Mouse (Mus musculus): ENCODE data around the gene Trnp1. TPM values are rescaled to one million over a fixed set of nuclear protein-coding genes. Genes with fewer than 3 reads are reported as not detected.

Gene Trnp1
- polyA plus RNA-seq, 1 experiment from 2014 or later = 0.06 TPM

DNA sequence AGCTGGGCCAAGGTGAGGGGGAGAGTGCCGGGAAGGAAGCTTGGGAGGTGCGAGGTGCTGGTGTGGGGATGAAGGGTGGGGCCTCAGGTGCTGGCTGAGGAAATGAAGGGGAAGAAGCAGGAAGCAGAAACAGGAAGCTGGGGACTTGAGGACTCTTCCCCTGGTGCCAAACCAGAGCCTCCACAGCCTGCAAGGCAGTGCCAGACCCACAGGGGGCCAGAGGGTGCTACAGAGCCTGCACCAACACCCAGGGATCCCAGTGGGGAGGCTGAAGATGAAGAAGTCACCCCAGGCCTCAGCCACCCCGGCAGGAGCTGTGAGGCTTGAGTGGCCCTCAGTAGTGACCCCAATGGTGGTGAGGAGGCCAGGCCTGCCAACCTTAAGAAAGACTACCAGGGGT is 40.3 kb downstream of the Trnp1 start:
- no peak overlapping the region for H3K4me3 ChIP-seq (replicated peaks)
- no peaks in the 10 kb centered on the region for H3K9me3 ChIP-seq (replicated peaks)
- H3K9ac ChIP-seq = no peak overlapping the region
- H3K4me1 ChIP-seq (replicated peaks) = no peaks in the 10 kb centered on the region
- no peak overlapping the region for H3K4me2 ChIP-seq
- 26% methylated on average over 3 of the region's 3 CpGs for WGBS (ENCODE audit: insufficient replicate concordance)
- H3K36me3 ChIP-seq (replicated peaks) = no peaks in the 10 kb centered on the region
- H3K27ac ChIP-seq (replicated peaks) = no peak overlapping the region
- H3K27me3 ChIP-seq = 0 out of 2 replicates have a peak, but pooled peaks cover 5% of the 10 kb centered on the region
- ATAC-seq (ENCODE audit: insufficient read depth) = no peak

DNA sequence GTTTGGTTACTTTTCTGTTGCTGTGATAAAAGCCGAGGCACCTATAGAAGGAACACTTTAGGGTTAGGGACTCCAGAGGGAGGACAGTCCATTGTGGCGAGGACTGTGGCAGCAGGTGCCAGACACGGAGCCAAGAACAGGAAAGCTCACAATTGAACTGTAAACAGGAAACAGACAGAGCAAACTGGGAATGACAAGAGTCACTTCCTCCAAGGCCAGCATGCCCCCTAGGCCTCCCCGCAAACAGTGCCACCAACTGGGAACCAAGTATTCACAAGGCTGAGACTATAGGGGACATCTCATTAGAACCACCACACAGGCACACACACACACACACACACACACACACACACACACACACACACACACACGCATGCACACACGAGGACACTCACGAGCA is 45.9 kb downstream of the Trnp1 start:
- Histone ChIP-seq H3K27me3 (peaks cover 17% of the 10 kb centered on the region), H3K4me3 (replicated peaks) (no peak overlapping the region), H3K9me3 (replicated peaks) (no peaks in the 10 kb centered on the region), H3K9ac (no peak overlapping the region), H3K36me3 (replicated peaks) (no peaks in the 10 kb centered on the region), H3K4me1 (replicated peaks) (0 out of 2 replicates have a peak, but pooled peaks cover 3% of the 10 kb centered on the region), H3K27ac (replicated peaks) (no peak overlapping the region), H3K4me2 (no peak overlapping the region)
- no peak for ATAC-seq (ENCODE audit: insufficient read depth)
- 51% methylated on average over 7 of the region's 7 CpGs for WGBS (ENCODE audit: insufficient replicate concordance)

DNA sequence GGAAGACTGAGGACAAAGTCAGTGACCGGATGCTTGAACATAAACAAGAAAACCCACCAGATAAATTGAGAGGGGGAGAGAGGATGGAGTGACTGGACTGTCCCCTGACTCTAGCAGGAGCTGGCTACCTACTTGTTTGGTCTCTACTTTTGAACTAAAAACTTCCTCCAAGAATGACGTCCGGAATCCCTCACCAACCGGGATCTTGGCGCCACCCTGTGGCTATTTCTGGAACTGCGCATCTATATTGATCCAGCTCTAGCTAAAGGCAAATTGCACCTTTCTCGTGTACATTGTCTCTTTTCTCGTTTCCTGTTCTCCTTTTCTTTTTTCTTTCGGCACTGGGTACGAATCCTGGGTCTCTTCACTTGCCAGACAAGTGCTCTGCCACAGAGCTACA is 46.8 kb downstream of the Trnp1 start:
- Histone ChIP-seq H3K9ac (no peak overlapping the region), H3K27ac (replicated peaks) (no peak overlapping the region), H3K27me3 (peaks cover 17% of the 10 kb centered on the region), H3K4me1 (replicated peaks) (0 out of 2 replicates have a peak, but pooled peaks cover 3% of the 10 kb centered on the region), H3K36me3 (replicated peaks) (no peaks in the 10 kb centered on the region), H3K4me3 (replicated peaks) (no peak overlapping the region), H3K4me2 (no peak overlapping the region), H3K9me3 (replicated peaks) (no peaks in the 10 kb centered on the region)
- no peak for ATAC-seq (ENCODE audit: insufficient read depth)
- 6% methylated on average over 10 of the region's 10 CpGs for WGBS (ENCODE audit: insufficient replicate concordance)

GRCm38 (mm10) chr4:133449726-133450125 is 48.6 kb downstream of the Trnp1 start:
- Histone ChIP-seq H3K4me1 (replicated peaks) (0 out of 2 replicates have a peak, but pooled peaks cover 3% of the 10 kb centered on the region), H3K4me3 (replicated peaks) (no peak overlapping the region), H3K27ac (replicated peaks) (no peak overlapping the region), H3K9me3 (replicated peaks) (no peaks in the 10 kb centered on the region), H3K4me2 (no peak overlapping the region), H3K36me3 (replicated peaks) (no peaks in the 10 kb centered on the region), H3K27me3 (peaks cover 12% of the 10 kb centered on the region), H3K9ac (no peak overlapping the region)
- WGBS (ENCODE audit: insufficient replicate concordance) = 17% methylated on average over 13 of the region's 13 CpGs
- ATAC-seq (ENCODE audit: insufficient read depth) = no peak

DNA sequence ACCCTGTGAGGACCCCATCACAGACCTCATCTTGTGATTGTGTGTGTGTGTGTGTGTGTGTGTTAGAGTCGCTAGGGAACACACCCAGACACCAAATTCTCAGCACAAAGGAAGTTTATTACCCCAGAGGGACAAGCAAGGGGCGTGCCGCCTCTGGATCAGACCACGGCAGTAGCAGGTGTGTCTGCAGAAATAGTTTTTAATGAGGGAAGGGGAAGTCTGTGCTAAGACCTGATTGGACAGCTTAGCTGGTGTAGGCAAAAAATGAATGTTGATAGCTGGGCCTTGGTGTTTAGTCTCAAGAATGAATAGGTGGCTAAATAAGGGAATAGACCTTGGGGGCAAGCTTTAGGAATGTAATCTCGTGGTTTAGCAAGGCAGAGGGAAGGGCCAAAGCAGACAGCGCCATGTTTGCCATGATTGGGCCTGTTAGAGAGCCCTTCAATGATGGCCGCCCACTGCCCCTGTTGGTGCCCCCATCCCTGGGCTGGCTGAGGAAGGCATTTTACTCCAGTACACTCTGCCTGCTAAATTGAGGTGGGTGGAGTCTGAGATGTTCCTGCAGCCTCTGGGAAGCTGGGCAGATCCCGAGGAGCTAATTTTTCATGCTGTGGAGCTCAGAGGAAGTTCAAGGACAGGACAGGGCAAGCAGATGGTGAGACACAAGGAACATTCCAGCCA is 49.5 kb downstream of the Trnp1 start:
- Histone ChIP-seq H3K36me3 (replicated peaks) (no peaks in the 10 kb centered on the region), H3K9me3 (replicated peaks) (no peaks in the 10 kb centered on the region), H3K27ac (replicated peaks) (no peak overlapping the region), H3K9ac (no peak overlapping the region), H3K27me3 (peaks cover 12% of the 10 kb centered on the region), H3K4me3 (replicated peaks) (no peak overlapping the region), H3K4me1 (replicated peaks) (0 out of 2 replicates have a peak, but pooled peaks cover 3% of the 10 kb centered on the region), H3K4me2 (no peak overlapping the region)
- ATAC-seq (ENCODE audit: insufficient read depth) = no peak
- WGBS (ENCODE audit: insufficient replicate concordance) = 46% methylated on average over 8 of the region's 8 CpGs

DNA sequence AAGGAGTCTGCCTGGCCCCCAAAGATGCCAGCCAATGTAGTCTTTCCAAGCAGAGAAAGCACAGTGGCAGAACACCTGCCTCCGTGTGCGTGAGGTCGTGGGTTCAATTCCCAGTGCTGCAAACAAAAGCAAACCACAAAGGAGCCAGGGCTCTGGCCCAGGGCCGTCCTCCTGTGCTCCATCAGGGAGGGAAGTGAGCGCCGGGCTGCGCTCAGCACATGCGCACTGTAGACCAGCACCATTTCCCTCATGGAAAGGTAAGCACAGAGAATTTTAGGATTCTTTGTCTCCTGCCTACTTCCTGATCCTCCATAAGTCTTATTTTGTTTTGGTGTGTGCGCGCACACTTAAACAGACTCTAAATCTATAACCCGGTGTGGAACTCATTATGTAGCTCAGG is 50.4 kb downstream of the Trnp1 start:
- Histone ChIP-seq H3K9me3 (replicated peaks) (no peaks in the 10 kb centered on the region), H3K4me3 (replicated peaks) (no peak overlapping the region), H3K9ac (no peak overlapping the region), H3K27ac (replicated peaks) (no peak overlapping the region), H3K36me3 (replicated peaks) (no peaks in the 10 kb centered on the region), H3K27me3 (peaks cover 12% of the 10 kb centered on the region), H3K4me1 (replicated peaks) (0 out of 2 replicates have a peak, but pooled peaks cover 3% of the 10 kb centered on the region), H3K4me2 (no peak overlapping the region)
- no peak for ATAC-seq (ENCODE audit: insufficient read depth)
- WGBS (ENCODE audit: insufficient replicate concordance) = 67% methylated on average over 11 of the region's 11 CpGs

- 51% methylated on average over 5 of the region's 5 CpGs for WGBS (ENCODE audit: insufficient replicate concordance)
- H3K4me2 ChIP-seq = no peak overlapping the region
- H3K4me3 ChIP-seq (replicated peaks) = no peak overlapping the region
- no peaks in the 10 kb centered on the region for H3K9me3 ChIP-seq (replicated peaks)
- H3K27ac ChIP-seq (replicated peaks) = no peak overlapping the region
- ATAC-seq (ENCODE audit: insufficient read depth) = no peak
- no peak overlapping the region for H3K9ac ChIP-seq
- peaks cover 12% of the 10 kb centered on the region for H3K27me3 ChIP-seq
- 0 out of 2 replicates have a peak, but pooled peaks cover 3% of the 10 kb centered on the region for H3K4me1 ChIP-seq (replicated peaks)
- H3K36me3 ChIP-seq (replicated peaks) = no peaks in the 10 kb centered on the region
These were observed 51.0 kb downstream of the Trnp1 start for GRCm38 (mm10) chr4:133447366-133447765.

DNA sequence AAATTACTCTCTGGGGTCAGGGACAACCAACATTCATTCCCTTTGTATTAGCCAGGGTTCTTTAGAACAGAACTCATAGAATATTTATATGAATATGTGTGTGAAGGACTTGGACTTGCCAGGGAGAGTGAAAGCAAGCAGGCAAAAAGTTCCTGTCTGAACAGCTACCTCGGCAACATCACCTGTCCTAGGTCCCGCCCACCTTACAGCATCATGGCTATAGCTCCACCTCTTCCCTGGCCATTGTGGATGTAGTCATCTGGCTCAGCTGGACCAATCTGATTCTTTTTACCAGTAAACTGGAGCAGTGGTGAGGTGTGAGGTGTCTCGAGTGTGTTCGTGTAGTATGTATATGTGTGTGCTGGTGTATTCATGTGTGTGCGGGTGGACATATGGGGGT is 52.6 kb downstream of the Trnp1 start:
- Histone ChIP-seq H3K9ac (no peak overlapping the region), H3K9me3 (replicated peaks) (no peaks in the 10 kb centered on the region), H3K4me2 (no peak overlapping the region), H3K27me3 (peaks cover 22% of the 10 kb centered on the region), H3K36me3 (replicated peaks) (no peaks in the 10 kb centered on the region), H3K4me1 (replicated peaks) (0 out of 2 replicates have a peak, but pooled peaks cover 3% of the 10 kb centered on the region), H3K27ac (replicated peaks) (no peak overlapping the region), H3K4me3 (replicated peaks) (no peak overlapping the region)
- WGBS (ENCODE audit: insufficient replicate concordance) = 66% methylated on average over 5 of the region's 5 CpGs
- no peak for ATAC-seq (ENCODE audit: insufficient read depth)

GRCm38 (mm10) chr4:133443085-133443484 is 55.3 kb downstream of the Trnp1 start:
- Histone ChIP-seq H3K9ac (no peak overlapping the region), H3K4me3 (replicated peaks) (no peak overlapping the region), H3K36me3 (replicated peaks) (no peaks in the 10 kb centered on the region), H3K4me1 (replicated peaks) (0 out of 2 replicates have a peak, but pooled peaks cover 7% of the 10 kb centered on the region), H3K27ac (replicated peaks) (no peak overlapping the region), H3K9me3 (replicated peaks) (no peaks in the 10 kb centered on the region), H3K4me2 (no peak overlapping the region), H3K27me3 (peaks cover 32% of the 10 kb centered on the region)
- ATAC-seq (ENCODE audit: insufficient read depth) = no peak
- WGBS (ENCODE audit: insufficient replicate concordance) = 48% methylated on average over 5 of the region's 5 CpGs

DNA sequence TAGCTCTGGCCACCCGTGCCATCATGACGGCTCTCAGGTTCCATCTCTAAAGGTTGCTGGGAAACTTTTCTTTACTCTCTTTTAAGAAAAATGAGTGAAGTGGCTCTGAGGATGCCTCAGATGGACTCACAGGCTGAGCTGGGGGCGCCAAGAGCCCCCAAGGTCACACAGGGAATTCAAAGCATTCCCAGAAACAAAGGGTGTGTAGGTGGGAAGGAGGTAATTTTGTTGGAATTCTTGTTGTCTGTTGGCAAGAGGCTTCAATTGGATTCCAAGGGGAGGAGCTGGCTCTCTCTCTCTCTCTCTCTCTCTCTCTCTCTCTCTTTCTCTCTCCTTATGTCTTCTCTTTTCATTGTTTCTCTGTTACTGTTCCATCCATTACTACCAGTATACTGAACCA is 56.2 kb downstream of the Trnp1 start:
- no peak for ATAC-seq (ENCODE audit: insufficient read depth)
- 0 out of 2 replicates have a peak, but pooled peaks cover 7% of the 10 kb centered on the region for H3K4me1 ChIP-seq (replicated peaks)
- no peak overlapping the region for H3K4me3 ChIP-seq (replicated peaks)
- no peak overlapping the region for H3K4me2 ChIP-seq
- peaks cover 32% of the 10 kb centered on the region for H3K27me3 ChIP-seq
- H3K27ac ChIP-seq (replicated peaks) = no peak overlapping the region
- no peaks in the 10 kb centered on the region for H3K9me3 ChIP-seq (replicated peaks)
- H3K36me3 ChIP-seq (replicated peaks) = no peaks in the 10 kb centered on the region
- H3K9ac ChIP-seq = no peak overlapping the region
- WGBS (ENCODE audit: insufficient replicate concordance) = 48% methylated on average over 3 of the region's 3 CpGs
